Mouse (Mus musculus): ENCODE data around the gene Hist1h2bk. TPM values are rescaled to one million over a fixed set of nuclear protein-coding genes. Genes with fewer than 3 reads are reported as not detected.

Gene Hist1h2bk
- polyA plus RNA-seq, 1 experiment: 3.1 TPM

Other genes with a start within 250 kb of the Hist1h2bk start
- 1.4 and 2.6 TPM in 2 replicates for gene Hist1h2an, start 248.7 kb upstream of the Hist1h2bk start, polyA plus RNA-seq (2012; rRNA removed)
- 1.3 and 4.4 TPM in 2 replicates for gene Hist1h2bp, start 248.4 kb upstream of the Hist1h2bk start, polyA plus RNA-seq (2012; rRNA removed)
- gene Hist1h2bq, start 225.7 kb upstream of the Hist1h2bk start, polyA plus RNA-seq (2012; rRNA removed): 6.5 and 38.5 TPM in 2 replicates
- not detected in 2 replicates for gene Hist1h2ao, start 225.4 kb upstream of the Hist1h2bk start, polyA plus RNA-seq (2012; rRNA removed)
- gene Hist1h4m, start 224.1 kb upstream of the Hist1h2bk start, polyA plus RNA-seq (2012; rRNA removed): not detected in 2 replicates
- 14.4 and 25.0 TPM in 2 replicates for gene Hist1h4n, start 203.7 kb upstream of the Hist1h2bk start, polyA plus RNA-seq (2012; rRNA removed)
- 16.8 and 17.6 TPM in 2 replicates for gene Hist1h2ap, start 202.4 kb upstream of the Hist1h2bk start, polyA plus RNA-seq (2012; rRNA removed)
- 4.6 and 35.6 TPM in 2 replicates for gene Hist1h2br, start 202.1 kb upstream of the Hist1h2bk start, polyA plus RNA-seq (2012; rRNA removed)
- gene Zfp184, start 90.8 kb upstream of the Hist1h2bk start, polyA plus RNA-seq (2012; rRNA removed): 0.81 and 1.4 TPM in 2 replicates
- 0.11 and 0.46 TPM in 2 replicates for gene Pom121l2, start 54.7 kb upstream of the Hist1h2bk start, polyA plus RNA-seq (2012; rRNA removed)
- gene Prss16, start 26.1 kb upstream of the Hist1h2bk start, polyA plus RNA-seq (2012; rRNA removed): 0.15 TPM in 1 of 2 replicates, not detected in the other
- gene Hist1h2ah, start 302 bp upstream of the Hist1h2bk start, polyA plus RNA-seq (2012; rRNA removed): 4.9 TPM in 1 of 2 replicates, not detected in the other
- 7.5 and 10.7 TPM in 2 replicates for gene Hist1h4i, start 5.5 kb downstream of the Hist1h2bk start, polyA plus RNA-seq (2012; rRNA removed)
- gene Hist1h2ag, start 7.1 kb downstream of the Hist1h2bk start, polyA plus RNA-seq (2012; rRNA removed): 0.99 TPM in 1 of 2 replicates, not detected in the other
- 1.2 and 3.0 TPM in 2 replicates for gene Hist1h2bj, start 7.3 kb downstream of the Hist1h2bk start, polyA plus RNA-seq (2012; rRNA removed)
- not detected in 2 replicates for gene Vmn1r188, start 48.6 kb downstream of the Hist1h2bk start, polyA plus RNA-seq (2012; rRNA removed)
- gene Vmn1r189, start 70.0 kb downstream of the Hist1h2bk start, polyA plus RNA-seq (2012; rRNA removed): not detected in 2 replicates
- gene Vmn1r191, start 148.1 kb downstream of the Hist1h2bk start, polyA plus RNA-seq (2012; rRNA removed): not detected in 2 replicates
- gene Vmn1r192, start 155.3 kb downstream of the Hist1h2bk start, polyA plus RNA-seq (2012; rRNA removed): not detected in 2 replicates
- gene Vmn1r193, start 187.3 kb downstream of the Hist1h2bk start, polyA plus RNA-seq (2012; rRNA removed): not detected in 2 replicates
- not detected in 2 replicates for gene Vmn1r194, start 208.3 kb downstream of the Hist1h2bk start, polyA plus RNA-seq (2012; rRNA removed)
- not detected in 2 replicates for gene Vmn1r195, start 234.7 kb downstream of the Hist1h2bk start, polyA plus RNA-seq (2012; rRNA removed)

Measured in gonadal fat pad, adult 2 months (tissue).